Mouse (Mus musculus) heart, adult 18-20 months (tissue): ENCODE results near the gene Srp72. TPM values are rescaled to one million over a fixed set of nuclear protein-coding genes. Genes with fewer than 3 reads are reported as not detected.

Experiments
- DNase-seq, 2 experiments: peaks; one replicate each; pipeline ENCODE4 v3.0.0; 2021 to 2022; ENCODE audit warnings: mixed read lengths in 1 of 2
- long read RNA-seq, 2 experiments: library from polyadenylated mRNA; stranded (forward); transcript quantifications; one replicate each; pipeline ENCODE4 v2.0.0; 2021
- total RNA-seq, 2 experiments: library from RNA; stranded (reverse); gene quantifications; 2 replicates each; pipeline ENCODE4 v1.2.3; 2021

Srp72 gene
- total RNA-seq, result 10 to 100 TPM; 40.4 to 50.6 TPM
- long read RNA-seq, experiment 1, transcript Srp72-201 (19 exons, 3,625 nt), result major isoform, 7 of 12 reads
- long read RNA-seq, experiment 1, partial matches to known transcripts, result 3 of 12 reads
- long read RNA-seq, experiment 1, other reads (novel, unspliced or antisense), result 2 of 12 reads
- long read RNA-seq, experiment 2, partial matches to known transcripts, result 1 of 7 reads
- long read RNA-seq, experiment 2, other reads (novel, unspliced or antisense), result 3 of 7 reads

DNA sequence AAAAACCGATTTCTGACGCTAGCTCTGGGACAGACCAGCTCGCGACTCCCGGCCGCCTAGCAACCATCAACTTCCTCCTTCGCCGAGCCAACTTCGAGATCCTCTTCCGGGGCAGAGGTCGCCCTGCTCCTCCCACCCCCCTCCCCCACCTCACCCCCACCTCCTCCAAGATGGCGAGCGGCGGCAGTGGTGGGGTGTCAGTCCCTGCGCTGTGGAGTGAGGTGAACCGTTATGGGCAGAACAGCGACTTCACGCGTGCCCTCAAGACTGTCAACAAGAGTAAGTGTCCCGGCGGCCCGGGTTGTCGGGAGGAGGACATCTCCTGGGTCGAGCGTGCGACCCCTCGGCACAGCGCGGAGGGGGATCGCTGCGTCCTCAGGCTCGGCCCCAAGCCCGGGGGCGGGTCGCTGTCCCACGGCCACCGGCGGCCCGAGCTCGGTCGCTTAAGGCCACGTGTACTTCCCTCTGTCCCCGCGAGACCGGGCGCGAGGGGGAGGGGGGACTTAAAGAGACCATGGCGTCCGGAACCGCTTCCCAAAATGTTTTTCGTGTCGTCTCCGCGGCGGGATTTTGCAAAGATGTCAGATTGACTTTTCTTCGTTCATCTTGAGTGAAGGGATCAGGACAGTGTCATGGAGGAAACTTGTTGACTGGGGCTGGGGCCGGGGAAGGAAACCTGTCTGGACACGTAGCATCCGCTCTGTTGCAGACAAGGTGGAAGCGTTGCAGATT lies at the start of gene Srp72:
Gene Srp72, plus strand, starts transcription at position 130 of the 732 bp plus-strand sequence.
- DNase-seq, result peak; percentile 87 to 88

DNA sequence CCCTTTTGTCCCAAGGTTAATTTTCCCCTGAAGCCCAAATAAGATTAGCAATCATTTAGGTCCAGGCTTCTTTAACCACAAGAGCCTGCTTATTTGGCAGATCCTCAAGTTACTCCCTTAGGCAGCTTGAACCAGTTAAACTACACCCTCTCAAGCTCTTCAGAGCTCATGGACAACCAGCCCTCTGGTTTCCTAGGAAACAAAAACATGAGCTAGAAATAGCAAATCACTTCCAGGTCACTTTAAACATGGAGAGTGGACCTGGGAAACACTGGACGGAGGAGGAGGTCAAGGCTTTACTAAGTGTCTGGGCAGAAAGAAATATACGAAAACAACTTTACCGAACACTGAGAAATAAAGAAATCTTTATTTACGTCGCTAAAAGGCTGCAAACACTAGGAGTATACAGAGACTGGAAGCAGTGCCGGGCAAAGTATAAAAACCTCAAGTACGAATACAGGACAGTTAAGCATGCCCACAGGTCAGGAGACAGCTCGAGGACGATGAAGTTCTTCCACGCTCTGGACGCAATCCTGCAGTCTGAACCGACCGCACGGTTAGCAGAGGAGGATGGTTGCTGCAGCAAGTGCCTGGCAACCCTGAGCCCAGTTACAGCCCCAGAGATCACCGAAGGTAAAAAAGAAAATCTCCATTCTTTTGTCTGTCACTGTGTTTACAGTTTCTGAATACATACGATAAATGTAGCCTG lies 46.2 kb upstream of the Srp72 start:
- DNase-seq, result peak; percentile 61 to 69

- peak; percentile 38 to 52 for DNase-seq
Measured at GRCm38 (mm10) chr5:76929180-76929877, 45.2 kb upstream of the Srp72 start.

DNA sequence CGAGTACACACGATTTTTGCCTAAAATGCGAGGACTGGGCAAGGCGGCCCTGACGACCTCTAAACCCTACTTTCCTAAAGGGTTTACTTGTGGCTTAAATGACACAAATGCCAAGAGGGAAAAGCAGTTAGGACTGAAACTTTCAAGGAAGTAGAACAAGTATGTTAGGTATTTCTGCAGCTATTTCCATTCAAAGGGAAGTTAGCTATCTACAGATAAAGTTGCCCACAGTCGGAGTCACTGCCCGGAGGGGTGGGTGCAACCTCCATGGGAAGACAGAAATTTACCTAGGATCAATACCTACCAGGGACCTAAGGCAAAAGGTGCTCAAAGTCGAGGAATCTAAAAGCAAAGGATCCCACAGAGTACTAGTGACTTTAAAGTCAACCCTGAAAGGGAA lies 34.8 kb upstream of the Srp72 start:
- DNase-seq, result no peak

GRCm38 (mm10) chr5:76941975-76942374 lies 32.5 kb upstream of the Srp72 start:
- DNase-seq, result no peak

- DNase-seq, result no peak
Measured at GRCm38 (mm10) chr5:76942505-76942904, 32.0 kb upstream of the Srp72 start.

- no peak for DNase-seq
Measured at GRCm38 (mm10) chr5:76944965-76945677, 29.4 kb upstream of the Srp72 start.

GRCm38 (mm10) chr5:76945678-76946033 lies 28.8 kb upstream of the Srp72 start:
- no peak for DNase-seq

DNA sequence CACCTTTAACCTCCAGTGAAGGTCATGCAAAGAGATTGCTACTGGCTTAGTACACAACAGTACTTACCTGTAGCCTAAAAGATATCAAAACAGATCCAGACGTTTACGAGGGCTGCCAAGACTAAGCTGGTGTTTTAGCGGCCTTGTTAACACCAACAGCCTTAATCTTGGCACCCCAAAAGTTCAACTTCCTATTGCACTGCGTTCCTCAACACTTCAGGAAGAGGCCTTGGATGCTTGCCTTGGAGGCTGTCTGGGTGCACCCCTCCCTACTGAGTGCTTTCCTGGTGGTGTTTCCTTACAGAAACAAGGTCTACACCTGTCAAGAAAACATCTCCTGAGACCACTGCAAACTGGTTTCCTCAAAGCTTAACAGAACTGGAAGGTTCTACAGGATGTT lies 27.3 kb upstream of the Srp72 start:
- DNase-seq, result peak; percentile 27 to 31

DNA sequence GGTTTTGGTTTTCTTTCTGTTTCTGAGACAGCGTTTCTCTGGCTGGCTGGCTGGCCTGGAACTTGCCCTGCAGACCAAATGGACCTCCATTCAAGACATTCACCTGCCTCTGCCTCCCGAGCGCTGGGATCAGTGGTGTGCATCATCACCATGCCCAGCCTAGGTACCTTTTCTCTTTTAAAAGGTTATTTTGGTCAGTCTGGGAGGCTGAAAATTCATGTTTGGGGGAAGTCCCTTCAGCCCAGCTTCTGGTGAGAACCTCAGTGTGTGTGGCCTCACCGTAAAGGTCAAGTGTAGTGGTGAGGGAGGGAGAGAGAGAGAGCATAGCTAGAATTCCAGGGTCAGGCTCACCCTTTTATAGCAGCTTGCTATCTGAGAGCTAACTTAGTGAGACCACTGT lies 26.7 kb upstream of the Srp72 start:
- no peak for DNase-seq

DNA sequence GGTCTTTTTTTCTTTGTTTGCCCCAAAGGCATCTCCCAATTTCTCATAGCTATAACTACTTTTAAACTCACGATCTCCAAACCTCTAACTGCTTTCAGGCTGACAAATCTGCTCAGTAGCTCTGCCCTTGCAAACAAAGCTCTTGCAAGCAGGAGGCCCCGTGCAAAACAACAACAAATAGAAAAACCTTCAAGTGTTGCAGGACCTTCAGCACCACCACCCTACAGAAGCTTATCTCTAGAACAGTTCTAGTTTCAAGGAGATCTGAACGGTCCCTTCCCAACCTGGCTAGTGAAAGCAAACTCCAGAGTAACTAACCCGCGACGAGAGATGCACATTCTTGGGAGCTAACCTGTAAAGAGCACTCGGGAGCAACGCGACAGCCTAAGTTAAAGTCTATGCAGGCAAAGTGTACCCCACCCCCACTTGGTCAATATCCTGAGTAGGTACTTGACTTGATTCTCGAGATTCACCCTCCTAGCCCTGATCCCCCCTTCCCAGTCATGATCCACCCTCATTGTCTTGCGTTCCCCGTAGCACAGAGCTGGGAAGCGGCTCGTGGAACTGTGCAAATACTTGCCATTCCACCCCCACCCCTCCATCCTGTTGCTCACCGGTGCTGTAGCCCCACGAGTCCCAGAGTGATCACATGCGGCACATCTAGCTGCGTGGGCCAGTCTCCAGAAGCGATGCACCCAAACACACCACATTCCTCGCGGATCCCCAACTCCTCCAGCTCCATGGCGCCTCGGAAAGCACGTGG lies 24.0 kb upstream of the Srp72 start:
- DNase-seq, result no peak

DNA sequence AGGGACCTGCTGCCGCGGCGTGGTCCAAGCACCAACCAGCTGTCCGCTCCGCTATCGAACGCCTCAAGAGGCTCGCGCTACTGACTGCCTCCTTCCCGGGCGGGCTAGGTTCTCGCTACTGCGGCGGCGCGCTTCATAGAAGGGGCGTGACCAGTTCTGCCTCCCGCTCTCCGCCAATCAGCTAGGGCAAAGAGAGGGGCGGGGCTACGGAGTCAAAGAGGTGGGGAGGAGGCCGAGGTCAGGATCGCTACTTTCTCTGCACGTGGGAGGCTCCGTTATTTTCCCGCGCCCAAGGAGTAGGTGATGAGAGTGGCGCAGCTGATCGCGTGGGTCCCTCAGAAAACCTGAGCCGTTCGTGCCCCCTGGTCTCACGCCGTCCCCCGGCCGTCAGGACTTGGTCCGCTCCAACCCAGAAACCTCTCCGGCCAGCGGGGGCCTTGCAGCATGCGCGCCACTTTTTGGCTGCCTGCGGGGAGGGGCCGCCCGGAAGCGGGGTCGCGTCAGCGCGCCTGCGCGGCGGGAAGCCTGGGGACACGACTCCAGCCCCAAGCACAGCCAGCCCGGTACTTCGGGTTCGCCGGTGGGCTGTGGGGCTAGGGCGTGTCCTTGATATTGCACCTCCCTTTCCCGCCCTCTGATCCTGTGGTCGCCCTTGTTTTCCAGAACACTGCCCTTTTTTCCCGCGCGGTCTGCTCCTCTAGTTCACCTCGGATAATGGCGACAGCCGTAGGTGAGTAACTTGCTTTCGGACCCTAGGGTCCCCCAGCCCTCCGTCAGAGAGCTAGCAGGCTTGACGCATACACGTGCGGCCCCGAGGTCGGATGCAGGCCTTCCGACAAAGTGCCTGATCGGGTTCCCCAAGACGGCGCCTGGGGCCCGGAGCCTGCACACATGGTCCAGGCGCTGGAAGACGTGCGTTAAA lies 23.1 kb upstream of the Srp72 start, which contains the start of the genes Paics and Ppat:
Gene Paics, plus strand, starts transcription at position 202 of the 922 bp plus-strand sequence.
Gene Ppat, minus strand, starts transcription at position 473 of the 922 bp plus-strand sequence.
- peak; percentile 99 for DNase-seq

- peak in 1 of 2 experiments; percentile 24 for DNase-seq
Measured at GRCm38 (mm10) chr5:76952112-76953040, 22.1 kb upstream of the Srp72 start.

- DNase-seq, result no peak
Measured at GRCm38 (mm10) chr5:76953794-76954193, 20.7 kb upstream of the Srp72 start.

DNA sequence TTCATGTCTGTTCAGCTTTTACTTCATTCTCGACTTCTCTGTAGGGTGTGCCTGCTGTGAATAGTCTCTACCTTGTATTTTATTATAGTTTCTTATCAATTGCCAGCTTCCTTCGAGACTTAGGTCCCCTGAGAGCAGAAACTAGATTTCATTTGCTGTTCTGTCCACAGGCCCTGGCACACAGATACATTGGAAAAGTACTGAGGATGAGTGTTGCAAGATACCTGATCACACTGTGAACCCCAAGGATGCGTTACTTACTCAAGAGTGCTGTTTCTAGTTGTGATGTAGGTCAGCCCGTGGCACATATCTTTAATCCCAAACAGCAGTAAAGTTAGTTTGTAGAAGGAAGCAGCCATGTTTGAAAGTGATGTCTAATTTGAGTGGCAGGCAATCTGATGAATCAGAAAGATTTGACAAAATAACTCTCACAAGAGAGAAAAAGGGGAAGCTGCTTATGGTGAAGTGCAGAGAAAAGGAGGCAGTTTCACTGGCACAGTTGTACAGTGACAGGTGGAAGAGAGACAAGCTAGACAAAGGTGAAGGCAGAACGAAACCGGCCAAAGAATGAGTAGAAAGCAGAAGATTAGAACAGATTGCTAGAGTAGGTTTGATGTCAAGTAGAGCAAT lies 20.1 kb upstream of the Srp72 start:
- DNase-seq, result no peak

DNA sequence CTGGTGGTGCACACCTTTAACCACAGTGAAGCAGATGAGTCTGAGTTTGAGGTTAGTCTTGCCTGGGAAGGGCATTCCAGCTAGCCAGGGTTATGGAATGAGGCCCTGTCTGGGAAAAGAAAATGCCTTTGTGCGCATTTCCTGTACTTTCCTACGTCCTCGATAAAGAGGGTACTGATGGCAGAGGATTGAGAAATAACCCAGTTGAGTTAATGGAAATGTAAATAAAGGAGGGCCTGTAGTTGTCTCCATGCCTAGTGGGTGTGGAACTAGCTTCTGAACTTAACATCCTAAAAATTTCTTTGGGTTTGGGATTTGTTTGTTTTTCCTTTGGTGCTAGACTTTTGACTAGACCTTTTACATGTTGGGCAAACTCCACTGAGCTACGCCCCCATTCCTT lies 19.0 kb upstream of the Srp72 start:
- DNase-seq, result no peak

GRCm38 (mm10) chr5:76957954-76958353 lies 16.5 kb upstream of the Srp72 start:
- DNase-seq, result no peak

DNA sequence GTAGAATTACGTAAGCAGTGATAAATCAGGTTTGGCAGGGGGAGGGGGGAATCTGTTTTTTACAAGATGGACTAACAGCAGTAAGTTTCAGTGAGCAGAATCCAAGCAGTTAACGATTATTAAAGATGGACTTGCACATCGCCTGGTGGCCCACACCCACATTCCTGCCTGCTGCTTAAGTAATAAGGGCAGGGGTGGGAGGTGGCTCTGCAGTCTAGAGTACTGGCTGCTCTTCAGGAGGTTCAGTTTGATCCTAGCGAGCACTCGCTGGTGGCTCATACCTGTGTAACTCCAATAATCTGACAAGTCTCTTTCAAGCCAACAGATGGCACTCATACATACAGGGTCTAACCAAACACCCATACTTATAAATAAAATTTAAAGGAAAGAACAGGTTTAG lies 14.9 kb upstream of the Srp72 start:
- DNase-seq, result no peak
